Mouse (Mus musculus) stomach, postnatal 0 days (tissue): ENCODE measurements around the gene Vps13a.

Experiments
- CTCF ChIP-seq: IDR thresholded peaks from 2 replicates; pipeline ENCODE4 v1.5.1; 2016; ENCODE audit warnings: antibody characterized with exemption, low read depth, mild to moderate bottlenecking, moderate library complexity
- EP300 ChIP-seq: optimal IDR thresholded peaks from 2 replicates; pipeline ENCODE3; 2016; ENCODE audit warnings: antibody characterized with exemption

DNA sequence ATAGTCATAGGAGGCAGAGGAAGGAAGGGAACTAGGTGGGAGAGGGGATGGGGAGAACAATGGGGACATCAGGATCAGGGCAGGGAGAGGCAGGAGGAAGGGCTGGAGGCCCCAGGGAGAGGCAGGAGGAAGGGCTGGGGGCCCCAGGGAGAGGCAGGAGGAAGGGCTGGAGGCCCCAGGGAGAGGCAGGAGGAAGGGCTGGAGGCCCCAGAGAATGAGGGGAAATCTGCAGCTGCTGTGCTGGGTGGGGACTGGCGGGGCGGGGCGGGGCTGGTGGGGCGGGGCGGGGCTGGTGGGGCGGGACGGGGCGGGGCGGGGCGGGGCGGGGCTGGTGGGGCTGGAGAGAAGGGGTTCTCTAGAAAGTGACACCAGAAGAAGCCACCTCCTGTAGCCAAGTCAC lies 23.8 kb upstream of the Vps13a start:
- no peak for TF ChIP-seq CTCF
- no peak for TF ChIP-seq EP300
